Mouse (Mus musculus): Measurements from ENCODE around the gene Tnik.

- TF ChIP-seq CTCF (IDR thresholded peaks at IDR 0.05; ENCODE audit: low read depth) (no peak), EP300 (IDR thresholded peaks at IDR 0.05; ENCODE audit: low read depth) (no peak)
Observed at GRCm38 (mm10) chr3:28334547-28334946, 71.5 kb downstream of the Tnik start.

All from heart, postnatal 0 days (tissue).